12 mouse cellular contexts compared by ENCODE assay signal in genomic region chr1:194808261-194808660, GRCm38 (mm10).
DNase-seq lines count a peak whose midpoint lies in the region; ATAC-seq and TF ChIP-seq lines count a peak whose summit lies in the region.
"Had no signal": no experiment of that assay in that cellular context is flagged by ENCODE, and none has a peak within 500 bp of the region (broad histone marks: within the 10 kb centered on the region; RNA-seq: fewer than 3 reads in every experiment).

No protein-coding gene starts in this region.

- no peak for TF ChIP-seq CTCF in lung, adult 2 months (IDR thresholded peaks at IDR 0.05; ENCODE audit: insufficient read depth, low read length)
- TF ChIP-seq CTCF in stomach, postnatal 0 days (IDR thresholded peaks at IDR 0.05; ENCODE audit: low read depth) = no peak

- H3K27me3 ChIP-seq in heart, embryonic 16.5 days (ENCODE audit: control insufficient read depth, insufficient read depth, low read length) = no peaks in the 10 kb centered on the region
- no peaks in the 10 kb centered on the region for H3K27me3 ChIP-seq in stomach, postnatal 0 days (ENCODE audit: control insufficient read depth, insufficient read depth, low read length)
- H3K27me3 ChIP-seq: limb, embryonic 12.5 days; midbrain, embryonic 15.5 days; Patski had no signal

- no peak for TF ChIP-seq POLR2A in lung, adult 2 months (IDR thresholded peaks at IDR 0.05; ENCODE audit: borderline replicate concordance, extremely low read depth, low read depth, low read length)

- 0 out of 2 replicates have a peak, but pooled peaks have one; percentile 45 for ATAC-seq in heart, embryonic 16.5 days (replicated peaks; ENCODE audit: extremely low read depth, insufficient read depth, low FRiP score)
- peak; percentile 68; the same call in 1 of the 2 replicates for ATAC-seq in stomach, postnatal 0 days (ENCODE audit: low FRiP score, low TSS enrichment)
- ATAC-seq in erythroblast, adult 5-6 weeks (replicated peaks; ENCODE audit: low FRiP score, poor library complexity, severe bottlenecking) = no peak
- ATAC-seq: hindbrain, embryonic 16.5 days; midbrain, embryonic 15.5 days; Patski had no signal

- no peak overlapping the region for H3K4me2 ChIP-seq in heart, embryonic 16.5 days (ENCODE audit: low read depth, low read length)
- H3K4me2 ChIP-seq in stomach, postnatal 0 days (replicated peaks; ENCODE audit: low read depth) = no peak overlapping the region
- H3K4me2 ChIP-seq: limb, embryonic 12.5 days; midbrain, embryonic 15.5 days had no signal

- peak; percentile 36 to 57 for DNase-seq in lung, adult 18-20 months
- no peak for DNase-seq in lung, adult 2 months
- DNase-seq in kidney, postnatal 4 days = peak; percentile 60 to 71
- DNase-seq in stomach, postnatal 0 days (ENCODE audit: low spot score) = peak; percentile 18
- DNase-seq in adrenal gland, adult 18-20 months (ENCODE audit: low spot score in 2 of 2) = no peak

- H3K9me3 ChIP-seq in heart, embryonic 16.5 days (replicated peaks; ENCODE audit: control insufficient read depth, low read length) = no peaks in the 10 kb centered on the region
- no peaks in the 10 kb centered on the region for H3K9me3 ChIP-seq in stomach, postnatal 0 days (ENCODE audit: control insufficient read depth, low read length)
- H3K9me3 ChIP-seq: limb, embryonic 12.5 days; midbrain, embryonic 15.5 days had no signal

- peaks cover 34% of the 10 kb centered on the region for H3K36me3 ChIP-seq in heart, embryonic 16.5 days (ENCODE audit: control insufficient read depth, insufficient read depth)
- peaks cover 16% of the 10 kb centered on the region for H3K36me3 ChIP-seq in stomach, postnatal 0 days (ENCODE audit: control insufficient read depth, insufficient read depth, low read length)
- H3K36me3 ChIP-seq: limb, embryonic 12.5 days had no signal

- H3K9ac ChIP-seq in heart, embryonic 16.5 days (ENCODE audit: low read length) = no peak overlapping the region
- no peak overlapping the region for H3K9ac ChIP-seq in stomach, postnatal 0 days (ENCODE audit: low read length)
- H3K9ac ChIP-seq: limb, embryonic 12.5 days; midbrain, embryonic 15.5 days had no signal

- H3K4me1 ChIP-seq in lung, adult 2 months (ENCODE audit: control insufficient read depth, insufficient read depth, low read length) = no peaks in the 10 kb centered on the region
- no peaks in the 10 kb centered on the region; the same call in 1 of the 2 replicates for H3K4me1 ChIP-seq in heart, embryonic 16.5 days (ENCODE audit: control insufficient read depth, insufficient read depth, low read length)
- H3K4me1 ChIP-seq in stomach, postnatal 0 days (replicated peaks; ENCODE audit: control insufficient read depth, insufficient read depth) = no peaks in the 10 kb centered on the region
- H3K4me1 ChIP-seq: limb, embryonic 12.5 days; midbrain, embryonic 15.5 days had no signal

- H3K27ac ChIP-seq in heart, embryonic 16.5 days (ENCODE audit: low read length) = peak overlapping the region; percentile 14
- no peak overlapping the region; the same call in 1 of the 2 replicates for H3K27ac ChIP-seq in stomach, postnatal 0 days (replicated peaks)
- H3K27ac ChIP-seq: limb, embryonic 12.5 days; midbrain, embryonic 15.5 days had no signal

- no peak overlapping the region for H3K4me3 ChIP-seq in lung, adult 2 months (replicated peaks; ENCODE audit: extremely low read depth, low read depth, low read length)
- H3K4me3 ChIP-seq in heart, embryonic 16.5 days (ENCODE audit: low read length) = no peak overlapping the region
- H3K4me3 ChIP-seq in stomach, postnatal 0 days (ENCODE audit: low read depth, low read length) = no peak overlapping the region
- H3K4me3 ChIP-seq: erythroblast, embryonic 14.5 days; limb, embryonic 12.5 days; midbrain, embryonic 15.5 days had no signal

- no peak for TF ChIP-seq EP300 in stomach, postnatal 0 days (optimal IDR thresholded peaks at IDR 0.05)

Comparison
In these comparisons a context has a peak if more than half of its experiments do, and no peak if none do; other contexts are left out.
1. DNase-seq: peak in lung, adult 18-20 months (2 of 2), kidney, postnatal 4 days (2 of 2) and stomach, postnatal 0 days (single experiment); none in lung, adult 2 months (single experiment) and adrenal gland, adult 18-20 months (0 of 2).